Mouse (Mus musculus): Measurements from ENCODE around the gene Syt9. TPM values are rescaled to one million over a fixed set of nuclear protein-coding genes. Genes with fewer than 3 reads are reported as not detected.
"Not testable (repeated sequence)": the region's sequence is repeated elsewhere in the genome, so short reads cannot be mapped to it uniquely, and the experiment has no call there.

Gene Syt9
- polyA plus RNA-seq, 1 experiment from 2014 or later: 0.20 TPM

GRCm38 (mm10) chr7:107462962-107463361 lies 92.4 kb downstream of the Syt9 start:
- 21% methylated on average over 3 of the region's 3 CpGs for WGBS (ENCODE audit: insufficient replicate concordance)
- no peaks in the 10 kb centered on the region for H3K9me3 ChIP-seq (replicated peaks)
- H3K4me3 ChIP-seq (replicated peaks): no peak overlapping the region
- ATAC-seq (ENCODE audit: insufficient read depth): no peak
- no peaks in the 10 kb centered on the region for H3K27me3 ChIP-seq
- no peak overlapping the region for H3K27ac ChIP-seq (replicated peaks)
- no peaks in the 10 kb centered on the region for H3K4me1 ChIP-seq (replicated peaks)
- H3K4me2 ChIP-seq: no peak overlapping the region
- no peaks in the 10 kb centered on the region for H3K36me3 ChIP-seq (replicated peaks)
- H3K9ac ChIP-seq: no peak overlapping the region

- no peak overlapping the region for H3K9ac ChIP-seq
- no peak overlapping the region for H3K27ac ChIP-seq (replicated peaks)
- no peaks in the 10 kb centered on the region for H3K27me3 ChIP-seq
- 46% methylated on average over 3 of the region's 3 CpGs for WGBS (ENCODE audit: insufficient replicate concordance)
- H3K4me2 ChIP-seq: no peak overlapping the region
- H3K9me3 ChIP-seq (replicated peaks): no peaks in the 10 kb centered on the region
- ATAC-seq (ENCODE audit: insufficient read depth): no peak
- no peaks in the 10 kb centered on the region for H3K36me3 ChIP-seq (replicated peaks)
- H3K4me3 ChIP-seq (replicated peaks): no peak overlapping the region
- no peaks in the 10 kb centered on the region for H3K4me1 ChIP-seq (replicated peaks)
Observed at GRCm38 (mm10) chr7:107465081-107465480, 94.6 kb downstream of the Syt9 start.

DNA sequence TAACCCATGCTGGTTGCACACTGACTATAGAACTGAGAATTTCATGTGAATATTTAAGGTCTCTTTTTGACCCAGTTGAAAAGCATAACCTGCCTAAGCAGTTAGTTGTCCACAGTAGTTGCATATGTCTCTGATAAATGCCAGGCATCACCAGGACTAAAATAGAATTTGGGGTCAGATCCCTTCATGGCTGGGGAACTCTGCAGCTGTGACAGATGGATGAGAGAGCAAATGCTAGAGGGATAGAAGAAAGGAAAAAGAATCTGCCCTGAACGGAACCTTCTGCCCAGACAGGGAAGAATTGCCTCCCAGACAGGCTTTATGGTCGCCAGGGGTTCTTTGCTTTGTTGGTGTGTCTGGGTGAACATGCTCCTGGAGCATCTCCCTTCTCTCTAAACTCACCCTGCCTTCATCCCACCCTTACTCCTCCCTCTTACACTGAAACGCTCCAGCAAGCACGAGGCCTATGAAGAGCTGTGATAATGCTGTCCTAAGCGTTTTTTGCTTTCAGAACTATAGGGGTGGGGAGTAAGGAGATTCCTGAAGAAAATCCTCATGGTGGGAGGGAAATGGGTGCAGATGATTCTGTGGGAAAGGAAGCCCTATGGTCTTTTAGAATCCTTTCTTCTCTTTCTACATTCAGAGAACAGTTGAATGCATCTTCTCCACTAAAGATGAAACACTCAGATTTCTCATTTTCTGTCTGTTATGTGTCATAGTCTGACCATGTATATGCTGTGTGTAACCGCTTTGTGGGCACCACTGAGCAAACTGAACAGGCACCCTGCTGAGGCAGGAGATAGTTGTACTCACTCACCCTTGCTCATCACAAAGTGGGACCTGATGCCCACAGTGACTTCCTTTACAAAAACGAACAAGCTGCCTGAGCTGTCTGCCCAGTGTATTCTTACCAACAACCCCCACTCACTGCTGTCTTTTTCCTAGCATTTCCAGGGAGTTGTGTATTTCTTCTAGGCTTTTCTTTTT lies 108.7 kb downstream of the Syt9 start:
- Histone ChIP-seq H3K27me3 (no peaks in the 10 kb centered on the region), H3K27ac (replicated peaks) (no peak overlapping the region), H3K9ac (no peak overlapping the region), H3K4me2 (no peak overlapping the region), H3K36me3 (replicated peaks) (no peaks in the 10 kb centered on the region), H3K4me1 (replicated peaks) (no peaks in the 10 kb centered on the region), H3K4me3 (replicated peaks) (no peak overlapping the region), H3K9me3 (replicated peaks) (no peaks in the 10 kb centered on the region)
- 44% methylated on average over 7 of the region's 7 CpGs for WGBS (ENCODE audit: insufficient replicate concordance)
- ATAC-seq (ENCODE audit: insufficient read depth): no peak

- H3K4me2 ChIP-seq; H3K9ac ChIP-seq; ATAC-seq (ENCODE audit: insufficient read depth); H3K27me3 ChIP-seq; H3K9me3 ChIP-seq (replicated peaks); H3K4me1 ChIP-seq (replicated peaks); H3K4me3 ChIP-seq (replicated peaks); H3K27ac ChIP-seq (replicated peaks); H3K36me3 ChIP-seq (replicated peaks): not testable (repeated sequence)
- 39% methylated on average over 2 of the region's 2 CpGs for WGBS (ENCODE audit: insufficient replicate concordance)
Observed at GRCm38 (mm10) chr7:107485709-107486108, 115.2 kb downstream of the Syt9 start.

- Histone ChIP-seq H3K4me1 (replicated peaks) (no peaks in the 10 kb centered on the region), H3K9ac (no peak overlapping the region), H3K36me3 (replicated peaks) (no peaks in the 10 kb centered on the region), H3K27ac (replicated peaks) (no peak overlapping the region), H3K4me2 (no peak overlapping the region), H3K27me3 (no peaks in the 10 kb centered on the region), H3K4me3 (replicated peaks) (no peak overlapping the region), H3K9me3 (replicated peaks) (no peaks in the 10 kb centered on the region)
- ATAC-seq (ENCODE audit: insufficient read depth): no peak
Observed at GRCm38 (mm10) chr7:107495428-107495827, 124.9 kb downstream of the Syt9 start.

DNA sequence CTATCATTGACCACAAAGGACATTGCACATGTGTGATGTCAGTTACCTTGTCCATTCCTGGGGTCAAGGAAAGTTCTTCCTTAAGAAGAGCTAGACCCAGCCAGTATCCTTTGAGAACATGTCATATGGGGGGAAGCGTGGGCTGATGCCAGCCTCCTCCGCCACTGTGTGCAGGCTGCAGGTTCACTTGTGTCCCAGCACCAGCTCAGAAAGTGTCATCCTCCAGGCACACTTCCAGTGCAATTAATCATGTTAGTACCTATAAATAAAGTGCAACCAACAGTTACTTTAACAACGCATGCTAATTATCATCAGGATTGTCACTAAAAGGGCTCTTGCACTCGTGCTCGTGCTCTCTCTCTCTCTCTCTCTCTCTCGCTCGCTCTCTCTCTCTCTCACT lies 126.4 kb downstream of the Syt9 start:
- Histone ChIP-seq H3K9ac (no peak overlapping the region), H3K9me3 (replicated peaks) (no peaks in the 10 kb centered on the region), H3K27ac (replicated peaks) (no peak overlapping the region), H3K27me3 (no peaks in the 10 kb centered on the region), H3K4me1 (replicated peaks) (no peaks in the 10 kb centered on the region), H3K4me2 (no peak overlapping the region), H3K36me3 (replicated peaks) (no peaks in the 10 kb centered on the region), H3K4me3 (replicated peaks) (no peak overlapping the region)
- ATAC-seq (ENCODE audit: insufficient read depth): no peak
- WGBS (ENCODE audit: insufficient replicate concordance): 65% methylated on average over 7 of the region's 7 CpGs

DNA sequence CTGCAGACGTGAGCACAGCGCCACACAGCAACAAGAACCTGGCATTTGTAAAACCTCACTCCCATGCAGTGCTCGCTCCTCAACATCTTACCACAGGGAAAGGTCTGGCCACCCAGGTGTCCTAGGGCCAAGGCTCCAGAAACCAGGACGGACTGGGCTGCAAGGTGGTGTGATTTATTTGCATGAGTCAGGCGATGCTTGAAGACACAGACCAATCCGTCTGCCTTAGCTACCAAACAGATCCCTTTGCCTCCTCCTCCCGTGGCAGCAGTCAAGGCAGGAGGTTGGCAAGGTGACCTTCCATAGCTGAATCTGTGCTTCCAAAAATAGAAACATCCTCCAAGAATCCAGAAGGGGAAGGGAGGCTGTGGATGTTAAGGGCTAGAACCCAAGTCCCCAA lies 130.1 kb downstream of the Syt9 start:
- H3K4me1 ChIP-seq (replicated peaks): no peaks in the 10 kb centered on the region
- H3K4me2 ChIP-seq: no peak overlapping the region
- no peaks in the 10 kb centered on the region for H3K9me3 ChIP-seq (replicated peaks)
- no peaks in the 10 kb centered on the region for H3K36me3 ChIP-seq (replicated peaks)
- no peak overlapping the region for H3K4me3 ChIP-seq (replicated peaks)
- no peak for ATAC-seq (ENCODE audit: insufficient read depth)
- WGBS (ENCODE audit: insufficient replicate concordance): 59% methylated on average over 7 of the region's 7 CpGs
- H3K9ac ChIP-seq: no peak overlapping the region
- no peak overlapping the region for H3K27ac ChIP-seq (replicated peaks)
- no peaks in the 10 kb centered on the region for H3K27me3 ChIP-seq

DNA sequence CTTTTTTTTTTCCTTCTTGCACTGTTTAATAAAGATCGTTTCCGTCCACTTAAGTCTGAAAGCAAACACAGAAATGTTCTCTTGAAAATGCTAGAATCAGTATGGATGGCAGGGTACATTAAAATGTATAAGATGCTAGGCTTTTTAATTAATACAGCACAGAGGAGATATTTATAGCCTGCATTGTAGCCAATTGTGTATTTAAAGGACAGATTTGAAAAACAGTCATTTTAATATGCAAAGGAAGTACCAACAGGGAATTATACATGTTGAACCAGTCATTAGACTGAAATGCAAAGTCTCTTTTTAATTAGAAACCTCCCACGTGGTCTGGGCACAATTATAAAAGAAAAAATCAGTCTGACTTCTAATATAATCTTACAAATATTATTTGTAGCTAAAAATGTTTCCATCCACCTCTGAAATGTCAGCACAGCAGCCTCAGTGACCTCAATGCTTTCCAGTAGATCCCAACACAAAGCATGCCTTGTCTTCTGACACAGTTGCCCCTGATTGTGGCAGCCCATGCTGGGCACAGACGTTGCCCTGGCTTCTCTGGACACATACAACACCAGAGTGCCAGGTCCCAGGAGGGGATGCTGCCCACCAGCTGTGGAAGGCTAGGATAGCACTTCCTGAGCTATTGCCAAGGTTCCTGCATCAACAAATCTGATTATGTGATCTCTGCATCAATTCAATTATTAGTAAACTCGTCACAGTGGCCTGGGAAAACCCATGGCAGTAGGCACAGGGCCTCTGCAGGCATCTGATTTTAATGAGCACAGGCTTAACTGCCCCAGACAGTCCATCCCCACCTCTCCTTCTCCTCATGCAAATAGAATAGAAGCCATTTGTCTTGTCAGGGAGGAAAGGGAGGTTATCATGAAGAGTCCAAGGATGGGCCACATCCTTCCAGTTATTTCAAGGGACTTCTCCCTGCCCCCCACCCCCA lies 134.5 kb downstream of the Syt9 start:
- no peaks in the 10 kb centered on the region for H3K27me3 ChIP-seq
- H3K9me3 ChIP-seq (replicated peaks): no peaks in the 10 kb centered on the region
- H3K4me2 ChIP-seq: no peak overlapping the region
- H3K36me3 ChIP-seq (replicated peaks): no peaks in the 10 kb centered on the region
- 51% methylated on average over 5 of the region's 5 CpGs for WGBS (ENCODE audit: insufficient replicate concordance)
- no peaks in the 10 kb centered on the region for H3K4me1 ChIP-seq (replicated peaks)
- no peak for ATAC-seq (ENCODE audit: insufficient read depth)
- H3K9ac ChIP-seq: no peak overlapping the region
- no peak overlapping the region for H3K27ac ChIP-seq (replicated peaks)
- H3K4me3 ChIP-seq (replicated peaks): no peak overlapping the region

- ATAC-seq (ENCODE audit: insufficient read depth): no peak
- H3K4me1 ChIP-seq (replicated peaks): no peaks in the 10 kb centered on the region
- H3K27ac ChIP-seq (replicated peaks): no peak overlapping the region
- no peak overlapping the region for H3K9ac ChIP-seq
- H3K4me3 ChIP-seq (replicated peaks): no peak overlapping the region
- no peaks in the 10 kb centered on the region for H3K36me3 ChIP-seq (replicated peaks)
- no peaks in the 10 kb centered on the region for H3K9me3 ChIP-seq (replicated peaks)
- WGBS (ENCODE audit: insufficient replicate concordance): 46% methylated on average over 3 of the region's 3 CpGs
- no peaks in the 10 kb centered on the region for H3K27me3 ChIP-seq
- no peak overlapping the region for H3K4me2 ChIP-seq
Observed at GRCm38 (mm10) chr7:107507920-107508319, 137.4 kb downstream of the Syt9 start.

DNA sequence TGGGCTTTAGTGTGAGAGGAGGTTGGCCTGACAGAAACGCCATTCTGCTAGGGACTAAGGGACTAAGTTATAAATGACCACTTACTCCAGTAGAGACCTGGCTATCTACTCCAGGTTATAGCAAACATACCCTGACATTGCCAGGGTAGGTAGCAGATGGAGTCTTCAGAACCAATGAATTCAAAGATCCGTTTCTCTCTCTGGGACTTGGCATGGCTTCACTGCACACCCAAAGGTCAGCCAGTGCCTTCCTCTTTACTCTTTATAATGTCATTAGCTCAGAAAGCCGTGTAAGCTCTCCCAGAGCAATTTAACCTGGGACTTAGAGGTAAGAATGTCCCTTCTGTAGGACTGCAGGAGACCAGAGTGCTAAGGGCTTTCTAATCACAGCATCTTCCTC lies 139.2 kb downstream of the Syt9 start:
- Histone ChIP-seq H3K36me3 (replicated peaks) (no peaks in the 10 kb centered on the region), H3K27me3 (no peaks in the 10 kb centered on the region), H3K4me1 (replicated peaks) (no peaks in the 10 kb centered on the region), H3K9ac (no peak overlapping the region), H3K27ac (replicated peaks) (no peak overlapping the region), H3K4me3 (replicated peaks) (no peak overlapping the region), H3K9me3 (replicated peaks) (no peaks in the 10 kb centered on the region), H3K4me2 (no peak overlapping the region)
- ATAC-seq (ENCODE audit: insufficient read depth): no peak
- 43% methylated on average over 3 of the region's 3 CpGs for WGBS (ENCODE audit: insufficient replicate concordance)

GRCm38 (mm10) chr7:107516704-107517410 lies 146.3 kb downstream of the Syt9 start:
- H3K4me1 ChIP-seq (replicated peaks): no peaks in the 10 kb centered on the region
- no peak overlapping the region for H3K4me2 ChIP-seq
- WGBS (ENCODE audit: insufficient replicate concordance): 46% methylated on average over 8 of the region's 8 CpGs
- no peaks in the 10 kb centered on the region for H3K9me3 ChIP-seq (replicated peaks)
- no peaks in the 10 kb centered on the region for H3K27me3 ChIP-seq
- H3K9ac ChIP-seq: no peak overlapping the region
- no peak overlapping the region for H3K4me3 ChIP-seq (replicated peaks)
- no peaks in the 10 kb centered on the region for H3K36me3 ChIP-seq (replicated peaks)
- no peak overlapping the region for H3K27ac ChIP-seq (replicated peaks)
- ATAC-seq (ENCODE audit: insufficient read depth): no peak
